Mouse (Mus musculus) thymus, postnatal 4 days (tissue): Measurements from ENCODE around the gene Tomm20l.
"Not testable (repeated sequence)": the region's sequence is repeated elsewhere in the genome, so short reads cannot be mapped to it uniquely, and the experiment has no call there.

ENCODE experiments used
- DNase-seq: peaks from one replicate; pipeline ENCODE4 v3.0.0; 2021

The Tomm20l gene

DNA sequence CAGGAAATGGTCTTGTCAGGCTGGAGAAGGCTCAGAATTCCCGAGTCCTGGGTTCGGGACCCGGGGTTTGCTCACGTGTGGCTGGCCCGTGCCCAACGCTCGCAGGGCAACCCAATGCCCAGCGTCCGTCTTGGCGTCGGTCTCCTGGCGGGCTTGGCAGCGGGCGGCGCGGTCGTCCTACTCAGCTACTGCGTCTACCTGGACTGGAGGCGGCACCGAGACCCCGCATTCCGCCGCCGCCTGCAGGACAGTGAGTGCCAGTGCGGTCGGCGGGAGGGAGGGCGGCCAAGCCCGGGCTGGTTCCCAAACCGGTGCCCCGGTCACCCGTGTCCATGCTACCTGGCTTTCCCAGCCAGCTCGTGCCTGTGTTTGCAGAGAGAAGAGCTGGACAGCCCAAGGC, at the start of gene Tomm20l:
Tomm20l (plus strand) TSS at position 98 of the 400 bp plus-strand sequence.
- peak; percentile 49 for DNase-seq

GRCm38 (mm10) chr12:71069846-71070245, 41.4 kb upstream of the Tomm20l start:
- DNase-seq: no peak

GRCm38 (mm10) chr12:71072048-71072447, 39.2 kb upstream of the Tomm20l start:
- no peak for DNase-seq

GRCm38 (mm10) chr12:71073113-71073730, 38.0 kb upstream of the Tomm20l start:
- DNase-seq: peak; percentile 57

- no peak for DNase-seq
Observed at GRCm38 (mm10) chr12:71086331-71086730, 24.9 kb upstream of the Tomm20l start.

- DNase-seq: not testable (repeated sequence)
Observed at GRCm38 (mm10) chr12:71104275-71104674, 7.0 kb upstream of the Tomm20l start.

GRCm38 (mm10) chr12:71107216-71107771, 3.9 kb upstream of the Tomm20l start:
- no peak for DNase-seq

- no peak for DNase-seq
Observed at GRCm38 (mm10) chr12:71113074-71113473, 1.8 kb downstream of the Tomm20l start.

DNA sequence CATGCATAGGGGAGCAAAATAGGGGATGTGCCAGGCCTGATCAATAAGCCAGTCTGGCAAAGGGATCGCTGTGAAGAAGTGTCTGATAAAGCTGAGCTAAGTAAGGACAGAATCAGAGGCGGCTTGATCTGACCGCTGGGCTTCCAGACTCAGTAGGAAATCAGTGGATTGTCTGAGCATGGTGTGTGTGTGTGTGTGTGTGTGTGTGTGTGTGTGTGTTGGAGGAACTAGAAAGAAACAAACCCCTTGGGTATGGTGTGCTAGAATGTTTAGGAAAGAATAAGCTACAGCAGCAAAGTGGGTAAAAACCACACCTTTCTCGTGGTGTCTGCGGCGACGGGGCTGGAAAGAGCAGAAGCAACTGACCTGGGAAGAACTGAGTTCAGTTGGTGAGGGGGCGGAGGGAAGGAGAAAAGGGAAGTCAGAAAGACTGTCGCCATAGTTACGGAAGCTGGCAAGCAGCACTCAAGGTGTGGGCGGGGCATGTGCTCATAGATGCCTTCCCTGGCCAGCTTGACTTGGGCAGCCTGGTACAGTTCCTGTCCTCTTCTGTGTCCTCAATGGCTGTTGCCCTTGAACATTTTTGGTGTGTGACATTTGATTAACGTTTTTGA, 2.6 kb downstream of the Tomm20l start:
- peak; percentile 69 for DNase-seq

GRCm38 (mm10) chr12:71116411-71116810, 5.2 kb downstream of the Tomm20l start:
- no peak for DNase-seq

- no peak for DNase-seq
Observed at GRCm38 (mm10) chr12:71122731-71123130, 11.5 kb downstream of the Tomm20l start.

- no peak for DNase-seq
Observed at GRCm38 (mm10) chr12:71123286-71123685, 12.1 kb downstream of the Tomm20l start.

DNA sequence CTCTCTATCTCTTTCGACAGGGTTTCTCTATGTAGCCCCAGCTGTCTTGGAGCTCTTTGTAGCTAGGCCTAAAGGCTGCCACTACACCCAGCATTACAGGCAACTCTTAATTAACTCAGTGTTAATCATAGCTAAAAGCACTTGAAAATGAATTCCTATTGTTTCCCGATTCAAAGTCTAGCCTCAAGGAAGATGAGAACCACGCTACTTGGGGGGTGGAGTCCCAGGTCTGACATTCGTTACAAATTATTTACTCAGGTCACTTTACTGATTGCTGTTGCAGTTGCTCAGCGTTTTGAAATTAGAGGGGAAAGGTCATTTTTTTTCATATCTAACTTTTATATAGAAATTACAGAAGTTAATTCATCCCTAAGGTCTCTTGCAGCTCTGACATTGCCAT, 24.4 kb downstream of the Tomm20l start:
- no peak for DNase-seq

- peak; percentile 81 for DNase-seq
Observed at GRCm38 (mm10) chr12:71136130-71136973, 25.1 kb downstream of the Tomm20l start, which contains the start of the genes Timm9 and 2700049A03Rik. TSS of gene Timm9 (minus strand) at chr12:71136684. TSS of gene 2700049A03Rik (plus strand) at chr12:71136848.

- DNase-seq: peak; percentile 92
Observed at GRCm38 (mm10) chr12:71136974-71137491, 25.8 kb downstream of the Tomm20l start.

GRCm38 (mm10) chr12:71137686-71138085, 26.5 kb downstream of the Tomm20l start:
- peak; percentile 15 for DNase-seq

DNA sequence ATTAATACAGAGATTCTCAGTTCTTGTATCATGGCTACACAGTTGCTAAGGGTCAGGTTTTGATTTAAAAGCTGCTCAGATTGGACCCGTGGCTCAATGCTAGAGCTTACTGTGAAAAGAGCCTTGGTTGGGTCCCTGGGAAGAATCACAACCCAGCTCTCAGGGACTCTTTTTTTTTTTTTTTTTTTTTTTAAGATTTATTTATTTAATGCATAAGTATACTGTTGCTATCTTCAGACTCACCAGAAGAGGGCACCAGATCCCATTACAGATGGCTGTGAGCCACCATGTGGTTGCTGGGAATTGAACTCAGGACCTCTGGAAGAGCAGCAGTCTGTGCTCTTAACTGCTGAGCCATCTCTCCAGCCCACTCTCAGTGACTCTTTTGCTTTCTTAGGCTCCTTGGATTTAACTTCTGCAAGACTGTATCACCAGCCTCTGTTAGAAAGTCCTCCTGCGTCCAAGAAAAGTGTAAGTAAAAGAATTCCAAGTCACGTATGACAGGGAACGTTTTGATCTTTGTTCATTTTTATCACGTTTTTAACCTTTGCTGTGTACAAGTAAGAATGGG, 28.1 kb downstream of the Tomm20l start:
- DNase-seq: peak; percentile 14

DNA sequence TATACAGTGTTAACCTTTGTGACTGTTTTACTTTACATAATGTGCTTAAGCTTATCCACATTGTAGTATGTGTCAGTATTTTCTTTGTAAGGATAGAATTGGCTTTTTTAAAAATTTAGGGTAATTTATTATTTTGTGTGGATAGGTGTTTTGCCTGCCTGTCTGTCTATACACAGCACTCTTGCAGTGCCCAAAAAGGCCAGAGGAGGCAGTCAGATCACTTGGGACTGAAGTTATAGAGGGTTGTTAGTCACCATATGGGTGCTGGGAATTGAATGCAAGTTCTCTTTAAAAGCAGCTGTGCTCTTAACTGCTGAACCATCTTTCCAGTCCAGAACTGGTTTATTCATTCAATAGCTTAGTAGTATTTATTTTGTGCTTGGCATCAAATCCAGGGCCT, 30.0 kb downstream of the Tomm20l start:
- peak; percentile 27 for DNase-seq

GRCm38 (mm10) chr12:71147641-71148040, 36.4 kb downstream of the Tomm20l start:
- peak; percentile 72 for DNase-seq

DNA sequence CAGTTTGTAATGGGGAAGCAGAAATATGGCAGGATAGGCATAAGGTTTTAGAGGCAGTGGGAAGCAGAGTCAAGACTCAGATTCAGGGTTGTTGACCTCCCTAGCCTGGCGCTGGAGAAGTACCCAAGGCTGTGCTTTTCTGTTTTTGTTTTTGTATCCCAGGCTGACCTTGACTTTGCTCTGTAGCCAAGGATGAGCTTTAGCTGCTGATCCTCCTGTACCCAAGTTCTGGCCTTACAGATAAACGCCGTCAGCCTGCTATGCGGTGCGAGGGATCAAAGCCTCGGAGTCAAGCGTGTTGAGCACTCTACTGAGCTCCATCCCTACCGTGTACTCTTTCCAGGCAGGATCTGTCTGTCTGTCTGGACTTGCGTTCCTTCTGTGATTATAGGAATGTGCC, 37.6 kb downstream of the Tomm20l start:
- DNase-seq: no peak

- no peak for DNase-seq
Observed at GRCm38 (mm10) chr12:71149456-71149855, 38.2 kb downstream of the Tomm20l start.

DNA sequence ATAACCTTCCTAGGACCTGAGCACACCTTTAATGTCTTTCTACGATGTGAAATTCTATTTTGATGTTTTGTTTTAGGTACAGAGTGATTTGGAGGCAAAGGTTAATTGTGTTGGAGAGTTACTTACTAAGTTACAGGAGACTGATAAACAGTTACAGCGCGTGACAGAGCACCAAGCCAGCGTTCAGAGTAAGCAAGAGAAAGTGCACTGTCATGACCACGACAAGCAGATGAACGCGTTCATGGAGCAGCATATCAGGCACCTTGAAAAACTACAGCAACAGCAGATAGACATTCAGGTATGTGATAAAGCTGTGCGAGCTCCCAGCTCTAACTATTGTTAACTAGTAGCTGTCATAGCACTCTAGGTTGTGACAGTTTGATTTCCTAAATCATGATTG, 38.9 kb downstream of the Tomm20l start:
- no peak for DNase-seq

DNA sequence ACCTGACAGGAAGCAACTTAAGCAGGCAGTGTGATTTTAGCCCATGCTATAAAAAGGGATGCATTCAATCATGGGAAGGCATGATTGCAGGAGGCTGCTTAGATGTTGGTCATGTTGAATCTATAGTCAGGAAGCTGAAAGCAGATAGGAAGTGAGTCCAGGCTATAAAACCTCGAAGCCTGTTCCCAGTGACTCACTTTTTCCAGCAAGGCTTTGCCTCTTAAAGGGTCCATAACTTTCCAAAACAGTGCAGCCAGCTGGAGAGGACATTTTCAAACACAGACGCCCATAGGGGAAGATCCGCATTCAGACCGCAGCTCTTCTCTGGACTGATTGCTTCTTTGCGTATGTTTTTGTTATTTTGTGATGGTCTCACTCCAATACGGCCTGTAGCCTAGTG, 43.8 kb downstream of the Tomm20l start:
- DNase-seq: no peak
